Mouse (Mus musculus) hindbrain, embryonic 14.5 days (tissue): ENCODE results near the gene Kcnh4. TPM values are rescaled to one million over a fixed set of nuclear protein-coding genes. Genes with fewer than 3 reads are reported as not detected.

ENCODE experiments used
- ATAC-seq: fragments of 200-750 bp; cut with Nextera tagmentation; 2 replicates; pipeline ENCODE4 v1.8.0; 2017; ENCODE audit warnings: moderate number of reproducible peaks, mild to moderate bottlenecking, moderate TSS enrichment, moderate library complexity; ENCODE audit not compliant: low FRiP score
- DNase-seq: peaks from one replicate; pipeline ENCODE4 v3.0.0-alpha.2; 2015; ENCODE audit warnings: low spot score
- H3K27ac ChIP-seq: fragments of 300-500 bp; sonication (generic); 2 replicates; pipeline ENCODE4 v1.5.1; 2014; ENCODE audit warnings: mild to moderate bottlenecking, moderate library complexity
- H3K27me3 ChIP-seq: fragments of 300-500 bp; sonication (generic); 2 replicates; pipeline ENCODE4 v1.6.1; 2014; ENCODE audit warnings: mild to moderate bottlenecking, low read length, mixed read lengths; ENCODE audit not compliant: control insufficient read depth, insufficient read depth
- H3K36me3 ChIP-seq: fragments of 300-500 bp; sonication (generic); replicated peaks from 2 replicates; pipeline ENCODE4 v1.6.1; 2014; ENCODE audit not compliant: control insufficient read depth, insufficient read depth
- H3K4me1 ChIP-seq: fragments of 300-500 bp; sonication (generic); replicated peaks from 2 replicates; pipeline ENCODE4 v1.6.1; 2014; ENCODE audit warnings: antibody characterized with exemption, low read length, mixed read lengths; ENCODE audit not compliant: control insufficient read depth, insufficient read depth
- H3K4me2 ChIP-seq: fragments of 300-500 bp; sonication (generic); replicated peaks from 2 replicates; pipeline ENCODE4 v1.6.1; 2014; ENCODE audit warnings: mild to moderate bottlenecking, moderate library complexity
- H3K4me3 ChIP-seq: fragments of 300-500 bp; sonication (generic); replicated peaks from 2 replicates; pipeline ENCODE4 v1.5.1; 2014; ENCODE audit warnings: mild to moderate bottlenecking, low read length
- H3K9ac ChIP-seq: fragments of 300-500 bp; sonication (generic); 2 replicates; pipeline ENCODE4 v1.6.1; 2014
- H3K9me3 ChIP-seq: fragments of 300-500 bp; sonication (generic); 2 replicates; pipeline ENCODE4 v1.6.1; 2016; ENCODE audit warnings: low read length; ENCODE audit not compliant: control insufficient read depth
- whole genome bisulfite sequencing: fragments of 180-500 bp; shearing (Covaris S2); extraction: QIAGEN DNeasy Blood & Tissue Kit; methylation state at CpG from one replicate; pipeline ENCODE4 v1.1.7; 2014; 5-methylcytosine and 5-hydroxymethylcytosine counted together
- polyA plus RNA-seq: library from polyadenylated mRNA; unstranded; fragments of >200 nt; fragmentation: Nextera tagmentation; extraction: Ambion mirVana; gene quantifications from 2 replicates; pipeline ENCODE4 v1.2.1, GENCODE M21; 2014

The Kcnh4 gene
- polyA plus RNA-seq, 1 experiment from 2014 or later: 7.6 TPM

- Histone ChIP-seq H3K9me3 (no peaks in the 10 kb centered on the region), H3K4me3 (no peak overlapping the region), H3K4me2 (no peak overlapping the region), H3K36me3 (peaks cover 35% of the 10 kb centered on the region), H3K9ac (no peak overlapping the region), H3K27ac (no peak overlapping the region), H3K27me3 (no peaks in the 10 kb centered on the region), H3K4me1 (0 out of 2 replicates have a peak, but pooled peaks cover 6% of the 10 kb centered on the region)
- ATAC-seq (no peak), DNase-seq (no peak)
- 74% methylated on average over 6 of the region's 6 CpGs for WGBS
These were observed 3.3 kb downstream of the Kcnh4 start for GRCm38 (mm10) chr11:100756476-100756875.

- H3K36me3 ChIP-seq: peaks cover 52% of the 10 kb centered on the region
- DNase-seq (no peak), ATAC-seq (no peak)
- H3K9ac ChIP-seq: no peak overlapping the region
- no peaks in the 10 kb centered on the region for H3K4me1 ChIP-seq
- no peak overlapping the region for H3K27ac ChIP-seq
- 94% methylated on average over 3 of the region's 3 CpGs for WGBS
- H3K4me3 ChIP-seq: no peak overlapping the region
- no peaks in the 10 kb centered on the region for H3K27me3 ChIP-seq
- H3K9me3 ChIP-seq: no peaks in the 10 kb centered on the region
- no peak overlapping the region for H3K4me2 ChIP-seq
These were observed 5.1 kb downstream of the Kcnh4 start for GRCm38 (mm10) chr11:100754693-100755057.

- no peaks in the 10 kb centered on the region for H3K9me3 ChIP-seq
- H3K27ac ChIP-seq: no peak overlapping the region
- ATAC-seq (no peak), DNase-seq (no peak)
- no peaks in the 10 kb centered on the region for H3K27me3 ChIP-seq
- peaks cover 57% of the 10 kb centered on the region for H3K36me3 ChIP-seq
- H3K4me2 ChIP-seq: no peak overlapping the region
- H3K9ac ChIP-seq: no peak overlapping the region
- 88% methylated on average over 12 of the region's 12 CpGs for WGBS
- H3K4me3 ChIP-seq: no peak overlapping the region
- no peaks in the 10 kb centered on the region for H3K4me1 ChIP-seq
These were observed 5.6 kb downstream of the Kcnh4 start for GRCm38 (mm10) chr11:100754021-100754692.

GRCm38 (mm10) chr11:100752294-100752693 is 7.4 kb downstream of the Kcnh4 start:
- Histone ChIP-seq H3K27ac (no peak overlapping the region), H3K27me3 (no peaks in the 10 kb centered on the region), H3K4me1 (no peaks in the 10 kb centered on the region), H3K36me3 (peaks cover 62% of the 10 kb centered on the region), H3K4me2 (no peak overlapping the region), H3K4me3 (no peak overlapping the region), H3K9ac (no peak overlapping the region), H3K9me3 (no peaks in the 10 kb centered on the region)
- DNase-seq (no peak), ATAC-seq (no peak)
- WGBS: 27% methylated on average over 10 of the region's 10 CpGs

GRCm38 (mm10) chr11:100750127-100750526 is 9.6 kb downstream of the Kcnh4 start:
- no peak overlapping the region for H3K4me3 ChIP-seq
- H3K27me3 ChIP-seq: no peaks in the 10 kb centered on the region
- H3K36me3 ChIP-seq: peaks cover 51% of the 10 kb centered on the region
- no peak overlapping the region for H3K27ac ChIP-seq
- no peak overlapping the region for H3K9ac ChIP-seq
- H3K4me1 ChIP-seq: no peaks in the 10 kb centered on the region
- no peak overlapping the region for H3K4me2 ChIP-seq
- no peaks in the 10 kb centered on the region for H3K9me3 ChIP-seq
- ATAC-seq (no peak), DNase-seq (no peak)
- WGBS: 91% methylated on average over 16 of the region's 16 CpGs

- ATAC-seq: no peak
- Histone ChIP-seq H3K9me3 (no peaks in the 10 kb centered on the region), H3K36me3 (peaks cover 49% of the 10 kb centered on the region), H3K9ac (no peak overlapping the region), H3K4me2 (no peak overlapping the region), H3K4me3 (no peak overlapping the region), H3K27me3 (no peaks in the 10 kb centered on the region), H3K27ac (no peak overlapping the region), H3K4me1 (no peaks in the 10 kb centered on the region)
- WGBS: 47% methylated on average over 25 of the region's 25 CpGs
- no peak for DNase-seq
These were observed 10.3 kb downstream of the Kcnh4 start for GRCm38 (mm10) chr11:100749469-100749868.

- Histone ChIP-seq H3K9ac (no peak overlapping the region), H3K27me3 (no peaks in the 10 kb centered on the region), H3K4me3 (no peak overlapping the region), H3K9me3 (no peaks in the 10 kb centered on the region), H3K27ac (no peak overlapping the region), H3K4me2 (no peak overlapping the region), H3K4me1 (no peaks in the 10 kb centered on the region), H3K36me3 (peaks cover 41% of the 10 kb centered on the region)
- no peak for ATAC-seq
- no peak for DNase-seq
- WGBS: 84% methylated on average over 4 of the region's 4 CpGs
These were observed 11.1 kb downstream of the Kcnh4 start for GRCm38 (mm10) chr11:100748620-100749019.

GRCm38 (mm10) chr11:100747114-100747513 is 12.6 kb downstream of the Kcnh4 start:
- Histone ChIP-seq H3K36me3 (peaks cover 48% of the 10 kb centered on the region), H3K4me2 (no peak overlapping the region), H3K27ac (no peak overlapping the region), H3K9ac (no peak overlapping the region), H3K9me3 (no peaks in the 10 kb centered on the region), H3K27me3 (no peaks in the 10 kb centered on the region), H3K4me3 (no peak overlapping the region), H3K4me1 (no peaks in the 10 kb centered on the region)
- 67% methylated on average over 5 of the region's 5 CpGs for WGBS
- ATAC-seq (no peak), DNase-seq (no peak)

- peaks cover 47% of the 10 kb centered on the region for H3K36me3 ChIP-seq
- no peak for ATAC-seq
These were observed 13.2 kb downstream of the Kcnh4 start for GRCm38 (mm10) chr11:100746546-100746945.

GRCm38 (mm10) chr11:100745085-100745484 is 14.7 kb downstream of the Kcnh4 start:
- Histone ChIP-seq H3K9ac (no peak overlapping the region; the same call in 1 of the 2 replicates), H3K36me3 (peaks cover 41% of the 10 kb centered on the region), H3K27ac (no peak overlapping the region), H3K4me3 (no peak overlapping the region), H3K4me2 (no peak overlapping the region), H3K9me3 (no peaks in the 10 kb centered on the region), H3K4me1 (no peaks in the 10 kb centered on the region), H3K27me3 (no peaks in the 10 kb centered on the region)
- 0 out of 2 replicates have a peak, but pooled peaks have one; percentile 58 for ATAC-seq
- DNase-seq: peak; percentile 73
- WGBS: 10% methylated on average over 6 of the region's 6 CpGs

More at GRCm38 (mm10) chr11:100746546-100746945, 13.2 kb downstream of the Kcnh4 start:
- Histone ChIP-seq H3K27me3 (no peaks in the 10 kb centered on the region), H3K9ac (no peak overlapping the region), H3K4me1 (no peaks in the 10 kb centered on the region), H3K27ac (no peak overlapping the region), H3K4me2 (no peak overlapping the region), H3K4me3 (no peak overlapping the region), H3K9me3 (no peaks in the 10 kb centered on the region)
- WGBS: 82% methylated on average over 10 of the region's 10 CpGs
- no peak for DNase-seq
